Mouse (Mus musculus): ENCODE measurements around the gene Lrfn3.

Lrfn3 gene

GRCm38 (mm10) chr7:30339432-30340109 is 23.0 kb downstream of the Lrfn3 start:
- DNase-seq, result no peak

DNA sequence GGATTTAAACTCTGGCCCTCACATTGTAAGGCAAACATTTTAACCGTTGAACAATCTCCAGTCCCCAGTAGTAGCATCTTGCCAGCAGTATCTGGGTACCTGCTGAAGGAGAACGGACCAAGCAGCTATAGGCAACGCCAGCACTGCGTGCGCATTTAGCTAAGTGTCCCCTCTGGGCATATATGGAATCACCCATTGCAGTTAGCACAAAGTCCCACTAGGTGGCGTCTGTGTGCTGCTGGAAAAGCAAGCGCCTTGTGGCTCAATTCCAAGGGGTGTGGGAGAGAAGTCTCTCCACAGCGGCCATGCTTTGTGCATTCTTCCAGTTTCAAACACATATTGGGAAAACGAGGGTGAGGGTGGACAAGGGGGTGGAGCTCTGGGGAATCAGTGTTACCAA is 26.2 kb downstream of the Lrfn3 start:
- peak; percentile 85 for DNase-seq

- peak; percentile 67 for DNase-seq
These were observed 26.9 kb downstream of the Lrfn3 start for GRCm38 (mm10) chr7:30335688-30336087.

DNA sequence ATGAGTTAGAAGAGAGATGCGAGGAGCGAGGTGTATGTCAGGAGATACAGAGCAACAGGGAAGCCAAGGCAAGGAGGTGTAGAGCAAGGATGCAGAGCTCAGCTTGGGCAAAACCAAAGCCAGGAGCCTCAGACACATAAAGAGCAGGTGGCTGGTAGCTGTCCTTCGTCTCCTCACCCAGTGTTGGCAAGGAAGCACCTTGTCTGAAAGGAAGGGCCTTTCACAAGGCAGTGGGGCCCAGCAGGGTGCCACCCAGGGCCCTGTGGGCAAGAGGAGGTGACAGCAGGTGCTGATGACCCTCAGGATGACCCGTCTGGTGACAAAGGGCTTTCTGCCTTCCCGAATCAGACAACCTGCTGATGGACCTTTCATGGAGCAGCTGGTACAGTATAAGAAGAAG is 28.0 kb downstream of the Lrfn3 start:
- no peak for DNase-seq

GRCm38 (mm10) chr7:30333436-30333835 is 29.1 kb downstream of the Lrfn3 start:
- peak; percentile 78 for DNase-seq

DNA sequence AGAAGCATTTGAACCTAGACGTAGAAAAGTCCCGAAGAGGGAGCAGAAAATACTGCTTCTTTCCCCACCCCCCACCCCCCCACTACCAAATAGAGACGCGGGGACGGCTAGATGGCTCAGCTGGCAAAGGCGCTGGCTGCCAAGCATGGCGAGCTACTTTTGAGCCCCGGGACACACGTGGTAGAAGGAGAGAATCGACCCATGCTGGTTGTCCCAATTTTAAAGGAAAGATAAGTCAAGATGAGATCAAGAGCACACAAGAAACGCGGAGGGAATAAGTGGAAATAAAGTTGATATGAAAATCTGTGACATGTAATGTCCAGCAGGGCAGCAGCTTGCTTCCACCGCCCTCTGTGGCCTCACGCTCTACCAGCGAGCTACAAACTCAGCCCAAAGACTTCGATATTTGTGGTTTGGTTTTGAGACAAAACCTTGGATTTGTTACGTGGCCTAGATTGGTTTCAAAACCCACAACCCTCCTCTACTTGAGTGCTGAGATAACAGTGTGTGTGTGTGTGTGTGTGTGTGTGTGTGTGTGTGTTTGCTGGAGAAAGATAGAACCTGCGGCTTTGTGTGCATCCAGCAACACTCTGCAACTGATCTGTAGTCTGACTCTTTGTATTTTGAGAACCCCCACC is 29.8 kb downstream of the Lrfn3 start:
- DNase-seq, result no peak

- peak; percentile 95 for DNase-seq
These were observed 30.7 kb downstream of the Lrfn3 start for GRCm38 (mm10) chr7:30331887-30332286.

DNA sequence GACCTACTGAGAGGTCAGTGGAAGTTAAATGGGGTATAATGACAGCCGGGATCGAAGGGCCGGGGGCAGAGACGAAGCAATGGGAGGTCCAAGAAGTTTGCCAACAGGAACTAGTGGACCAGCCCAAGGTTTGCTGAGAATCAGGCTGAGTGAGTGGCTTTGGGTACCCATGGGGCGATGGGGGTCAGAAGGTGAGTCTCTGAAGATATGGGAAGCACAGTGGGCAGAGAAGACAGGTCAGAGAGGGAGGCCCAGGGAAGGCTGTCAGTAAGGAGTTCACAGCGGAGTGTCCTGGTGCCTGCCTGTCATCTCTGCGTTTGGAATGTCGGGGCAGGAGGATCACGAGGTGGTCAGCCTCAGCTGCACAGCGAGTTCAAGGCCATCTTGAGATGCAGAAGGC is 34.2 kb downstream of the Lrfn3 start:
- no peak for DNase-seq

GRCm38 (mm10) chr7:30327140-30327539 is 35.4 kb downstream of the Lrfn3 start:
- no peak for DNase-seq

GRCm38 (mm10) chr7:30326427-30326826 is 36.1 kb downstream of the Lrfn3 start:
- DNase-seq, result no peak

DNA sequence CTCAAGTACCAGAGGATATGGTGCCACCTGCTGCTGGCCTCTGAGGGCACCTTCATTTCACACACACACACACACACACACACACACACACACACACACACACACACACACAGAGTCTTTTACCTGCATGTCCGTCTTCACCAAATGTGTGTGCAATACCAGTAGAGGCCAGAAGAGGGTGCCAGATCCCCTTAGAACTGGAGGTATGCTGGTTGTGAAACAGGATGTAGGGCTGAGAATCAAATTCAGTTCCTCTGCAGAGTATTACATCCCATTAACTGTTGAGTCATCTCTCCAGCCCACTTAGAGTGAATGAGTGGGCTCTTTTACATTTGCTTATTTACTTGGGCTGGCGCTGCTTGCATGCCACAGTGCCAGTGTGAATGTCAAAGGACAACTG is 37.2 kb downstream of the Lrfn3 start:
- no peak for DNase-seq

GRCm38 (mm10) chr7:30324300-30324944 is 38.1 kb downstream of the Lrfn3 start:
- DNase-seq, result peak; percentile 79

- no peak for DNase-seq
These were observed 38.8 kb downstream of the Lrfn3 start, which contains the start of gene Sdhaf1 for GRCm38 (mm10) chr7:30323795-30324194. Sdhaf1 (minus strand) TSS chr7:30323895.

DNA sequence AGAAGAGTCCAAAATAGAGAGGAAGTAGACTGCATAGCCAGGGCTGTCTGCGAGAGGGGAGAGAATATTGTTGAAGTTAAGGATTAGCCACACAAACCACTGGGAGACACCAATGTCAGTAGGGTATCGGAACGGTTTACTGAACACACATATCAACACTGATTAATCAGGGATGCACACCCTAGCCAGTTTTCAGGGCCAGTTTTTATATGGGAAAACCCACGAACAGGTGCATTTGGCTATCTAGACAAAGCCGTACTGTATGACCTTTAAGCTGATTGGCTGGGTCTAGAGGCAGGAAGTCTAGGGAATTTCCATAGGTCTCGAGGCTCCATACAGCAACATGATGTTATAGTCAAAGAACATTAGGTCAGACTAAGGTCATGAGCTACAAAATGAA is 39.7 kb downstream of the Lrfn3 start:
- no peak for DNase-seq

- DNase-seq, result peak; percentile 99
These were observed 40.3 kb downstream of the Lrfn3 start for GRCm38 (mm10) chr7:30322285-30322667.

DNA sequence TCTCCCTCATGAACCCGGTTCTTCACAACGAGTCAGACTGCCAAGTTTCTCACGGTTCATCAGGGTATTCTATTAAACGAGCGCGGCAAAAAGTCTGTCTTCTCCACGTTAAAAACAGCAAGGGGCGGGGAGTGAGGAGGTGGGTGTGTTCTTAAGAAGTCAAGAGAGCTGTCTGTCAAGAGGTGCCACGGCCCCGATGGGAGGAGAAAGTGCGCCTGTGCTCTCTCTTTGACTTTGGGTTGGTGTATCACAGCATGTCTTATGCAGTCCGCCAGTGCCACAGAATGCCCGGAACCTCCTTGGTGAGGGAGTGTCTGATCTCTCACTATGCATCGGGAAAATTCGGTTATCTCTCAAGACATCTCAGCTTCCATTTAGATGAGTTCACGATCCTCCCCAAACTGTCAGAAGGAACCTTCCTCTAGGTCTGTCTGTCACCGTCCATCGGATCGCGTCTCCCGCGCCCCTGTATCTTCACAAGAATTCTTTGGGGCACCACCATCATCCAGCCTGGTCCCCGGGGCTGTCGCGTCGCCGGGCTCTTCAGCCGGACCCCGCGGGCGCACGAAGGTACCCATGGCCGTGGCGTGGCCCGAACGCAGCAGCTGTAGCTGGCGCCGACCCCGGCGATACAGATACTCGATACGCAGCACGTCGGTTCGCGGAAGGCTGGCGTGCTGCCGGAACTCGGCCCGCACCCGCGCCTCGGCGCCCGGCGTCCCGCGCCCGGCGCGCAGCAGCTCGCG is 40.9 kb downstream of the Lrfn3 start, which contains the start of gene E130208F15Rik:
TSS of gene E130208F15Rik (plus strand) at position 202 of the 746 bp plus-strand sequence.
- peak; percentile 79 for DNase-seq

GRCm38 (mm10) chr7:30320946-30321345 is 41.6 kb downstream of the Lrfn3 start:
- DNase-seq, result no peak

DNA sequence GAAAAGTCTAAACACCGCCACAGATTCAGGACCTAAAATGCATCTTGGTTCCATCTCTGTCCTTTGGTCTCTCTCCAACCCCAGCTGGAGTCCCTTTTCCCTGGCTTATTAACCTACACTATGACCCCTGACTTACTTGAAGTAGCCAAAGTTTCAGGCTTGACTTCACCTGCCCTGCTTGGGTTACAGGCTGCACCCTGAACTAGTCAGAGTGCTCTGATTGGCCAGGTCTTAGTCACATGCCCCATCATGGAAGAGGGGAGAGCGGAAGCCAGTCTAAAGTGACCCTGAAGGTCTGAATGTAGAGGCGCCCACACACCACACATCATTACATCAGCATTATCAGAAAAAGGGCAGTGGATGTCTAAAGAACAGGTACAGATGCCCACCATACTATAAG is 44.4 kb downstream of the Lrfn3 start:
- DNase-seq, result no peak

DNA sequence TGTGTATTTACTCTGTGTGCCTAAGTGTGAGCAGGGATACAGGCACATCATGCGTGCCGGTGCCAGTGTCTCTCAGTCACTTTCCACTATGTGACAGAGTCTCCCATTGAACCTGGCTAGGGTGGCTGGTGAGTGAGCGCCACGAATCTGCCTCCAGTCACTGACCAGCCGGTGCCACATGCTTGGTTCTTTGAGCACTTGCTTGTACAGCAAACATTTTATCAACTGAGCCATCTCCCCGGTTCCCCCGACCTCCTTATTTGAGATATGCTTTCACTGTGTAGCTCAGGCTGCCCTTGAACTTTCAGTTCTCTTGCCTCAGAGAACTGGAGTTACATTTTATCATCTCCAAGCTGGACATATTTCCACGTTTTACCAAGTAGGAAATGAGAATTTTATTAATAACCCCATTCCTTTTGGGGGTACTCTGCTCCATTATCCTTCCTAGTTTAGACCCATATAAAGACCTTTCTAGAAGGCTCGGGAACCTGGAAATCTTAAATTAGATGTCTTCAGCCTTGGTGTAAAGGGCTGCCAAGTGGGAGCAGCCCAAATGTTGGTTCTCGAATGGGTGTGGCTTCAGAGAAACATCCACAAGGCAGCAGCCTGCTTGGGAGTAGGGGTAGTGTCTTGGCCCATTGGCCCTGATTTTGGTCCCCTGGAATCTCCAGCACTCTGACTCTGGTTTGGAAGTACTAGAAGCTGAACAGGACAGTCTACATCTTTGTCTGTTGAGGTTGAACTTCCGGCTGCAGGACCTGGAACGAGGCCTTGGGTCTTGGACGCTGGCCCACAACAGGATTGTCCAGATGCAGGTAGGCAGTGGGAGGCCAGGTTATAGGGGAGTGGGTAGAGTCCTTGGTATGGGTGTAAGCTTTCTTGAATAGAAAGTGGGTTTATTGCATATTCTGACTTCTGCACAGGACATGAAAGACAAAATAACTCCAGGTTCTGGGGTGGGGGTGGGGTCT is 46.7 kb downstream of the Lrfn3 start:
- DNase-seq, result no peak

- DNase-seq, result no peak
These were observed 47.8 kb downstream of the Lrfn3 start, which contains the start of gene Syne4 for GRCm38 (mm10) chr7:30314721-30315155. Syne4 (plus strand) TSS chr7:30314807.

GRCm38 (mm10) chr7:30313666-30314320 is 48.8 kb downstream of the Lrfn3 start:
- DNase-seq, result no peak

Measured in layer of hippocampus, adult 9-11 months (tissue).